Mouse (Mus musculus) CH12.LX (cell line): ENCODE data around the gene Gm5089.

Experiments
- CTCF ChIP-seq, 2 experiments: IDR thresholded peaks in 1 of 2; conservative IDR thresholded peaks in 1 of 2; 2 replicates each; pipeline ENCODE4 v1.5.1; 2011 to 2012; ENCODE audit warnings: low read depth in 2 of 2, low read length in 2 of 2, improper control_type of control experiment in 1 of 2, inconsistent platforms in 1 of 2, mild to moderate bottlenecking in 1 of 2, moderate library complexity in 1 of 2
- EP300 ChIP-seq: IDR thresholded peaks from 2 replicates; pipeline ENCODE4 v1.6.1; 2011; ENCODE audit warnings: low read length, improper control_type of control experiment
- ETS1 ChIP-seq: conservative IDR thresholded peaks from 2 replicates; pipeline ENCODE4 v1.6.1; 2012; ENCODE audit warnings: low read depth, mild to moderate bottlenecking, inconsistent platforms, low read length, improper control_type of control experiment, moderate library complexity
- MAFK ChIP-seq: IDR thresholded peaks from 2 replicates; pipeline ENCODE4 v1.6.1; 2011; ENCODE audit warnings: low read length, improper control_type of control experiment; ENCODE audit not compliant: insufficient replicate concordance
- POLR2A ChIP-seq: IDR thresholded peaks from 2 replicates; pipeline ENCODE4 v1.6.1; 2011; ENCODE audit warnings: low read depth, mild to moderate bottlenecking, improper control_type of control experiment, low read length
- USF1 ChIP-seq: IDR thresholded peaks from 2 replicates; pipeline ENCODE4 v1.6.1; 2014; ENCODE audit warnings: low read depth, mild to moderate bottlenecking, inconsistent platforms, low read length, improper control_type of control experiment
- ZC3H11A ChIP-seq: IDR thresholded peaks from 2 replicates; pipeline ENCODE4 v1.6.1; 2012; ENCODE audit warnings: low read depth, mild to moderate bottlenecking, inconsistent platforms, low read length, improper control_type of control experiment
- ZMIZ1 ChIP-seq: IDR thresholded peaks from 2 replicates; pipeline ENCODE4 v1.6.1; 2012; ENCODE audit warnings: low read depth, mild to moderate bottlenecking, inconsistent platforms, low read length, improper control_type of control experiment
- ZNF384 ChIP-seq: IDR thresholded peaks from 2 replicates; pipeline ENCODE4 v1.6.1; 2012; ENCODE audit warnings: low read depth, low read length, improper control_type of control experiment, inconsistent platforms

DNA sequence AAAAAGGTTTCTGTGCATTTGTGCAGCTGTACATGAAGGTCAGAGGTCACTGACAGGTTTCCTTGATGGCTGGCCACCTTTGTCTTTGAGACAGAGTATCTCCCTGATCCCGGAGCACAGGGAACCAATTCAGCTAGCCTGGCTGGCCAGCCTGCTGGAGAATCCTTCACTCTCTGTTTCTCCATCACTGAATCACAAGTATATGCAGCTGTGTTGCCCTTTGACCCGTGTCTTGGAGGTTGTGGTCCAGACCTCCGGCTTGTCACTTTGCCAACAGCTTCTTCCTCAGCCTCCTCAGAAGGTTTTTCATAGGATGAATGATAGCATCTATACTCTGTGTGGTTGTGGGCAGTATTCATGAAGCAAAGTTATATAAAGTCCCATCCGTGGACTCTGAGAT is 52.2 kb downstream of the Gm5089 start:
- TF ChIP-seq USF1 (no peak), ETS1 (no peak), ZC3H11A (no peak), MAFK (no peak), POLR2A (no peak), ZMIZ1 (no peak), CTCF (conservative IDR thresholded peaks at IDR 0.05 in 1 of 2, IDR thresholded peaks at IDR 0.05 in 1 of 2; ENCODE audit: low read depth in 2 of 2, low read length in 2 of 2) (no peak), ZNF384 (no peak), EP300 (no peak)
